Mouse (Mus musculus) hindbrain, postnatal 0 days (tissue): ENCODE results near the gene 4930568D16Rik. TPM values are rescaled to one million over a fixed set of nuclear protein-coding genes. Genes with fewer than 3 reads are reported as not detected.

Experiments used
- ATAC-seq: fragments of 200-750 bp; cut with Nextera tagmentation; 2 replicates; pipeline ENCODE4 v1.8.0; 2017; ENCODE audit warnings: mild to moderate bottlenecking, moderate TSS enrichment, moderate library complexity
- DNase-seq: peaks from one replicate; pipeline ENCODE4 v3.0.0-alpha.2; 2015; ENCODE audit warnings: low spot score
- H3K27ac ChIP-seq: fragments of 300-500 bp; sonication (generic); 2 replicates; pipeline ENCODE4 v1.5.1; 2014; ENCODE audit warnings: mild to moderate bottlenecking
- H3K27me3 ChIP-seq: fragments of 300-500 bp; sonication (generic); 2 replicates; pipeline ENCODE4 v1.6.1; 2014; ENCODE audit warnings: low read length, mixed read lengths; ENCODE audit not compliant: insufficient read depth
- H3K36me3 ChIP-seq: fragments of 300-500 bp; sonication (generic); 2 replicates; pipeline ENCODE4 v1.6.1; 2014; ENCODE audit warnings: low read length, mixed read lengths; ENCODE audit not compliant: insufficient read depth
- H3K4me1 ChIP-seq: fragments of 300-500 bp; sonication (generic); 2 replicates; pipeline ENCODE4 v1.6.1; 2014; ENCODE audit warnings: antibody characterized with exemption, low read length, mixed read lengths; ENCODE audit not compliant: insufficient read depth
- H3K4me2 ChIP-seq: fragments of 300-500 bp; sonication (generic); 2 replicates; pipeline ENCODE4 v1.6.1; 2014; ENCODE audit warnings: low read depth, mild to moderate bottlenecking, low read length, moderate library complexity, mixed read lengths
- H3K4me3 ChIP-seq: fragments of 300-500 bp; sonication (generic); 2 replicates; pipeline ENCODE4 v1.5.1; 2014; ENCODE audit warnings: low read length
- H3K9ac ChIP-seq: fragments of 300-500 bp; sonication (generic); replicated peaks from 2 replicates; pipeline ENCODE4 v1.6.1; 2014; ENCODE audit warnings: mild to moderate bottlenecking, low read length, moderate library complexity, mixed read lengths
- H3K9me3 ChIP-seq: fragments of 300-500 bp; sonication (generic); 2 replicates; pipeline ENCODE4 v1.6.1; 2016; ENCODE audit warnings: low read length, mixed read lengths
- CTCF ChIP-seq: IDR thresholded peaks from 2 replicates; pipeline ENCODE4 v1.5.1; 2016; ENCODE audit warnings: antibody characterized with exemption, control low read depth, low read depth
- WGBS: fragments of 180-500 bp; shearing (Covaris S2); extraction: QIAGEN DNeasy Blood & Tissue Kit; methylation state at CpG from one replicate; pipeline ENCODE4 v1.1.7; 2014; 5-methylcytosine and 5-hydroxymethylcytosine counted together
- polyA plus RNA-seq: library from polyadenylated mRNA; unstranded; fragments of >200 nt; fragmentation: Nextera tagmentation; extraction: Ambion mirVana; gene quantifications from 2 replicates; pipeline ENCODE4 v1.2.1, GENCODE M21; 2015
- total RNA-seq: library from RNA; depleted of rRNA; stranded (reverse); fragments of >200 nt; gene quantifications from 2 replicates; pipeline ENCODE4 v1.2.3, GENCODE M21; 2014; rRNA removed

Gene 4930568D16Rik
- total and polyA plus RNA-seq, 2 experiments from 2014 or later, result not detected

DNA sequence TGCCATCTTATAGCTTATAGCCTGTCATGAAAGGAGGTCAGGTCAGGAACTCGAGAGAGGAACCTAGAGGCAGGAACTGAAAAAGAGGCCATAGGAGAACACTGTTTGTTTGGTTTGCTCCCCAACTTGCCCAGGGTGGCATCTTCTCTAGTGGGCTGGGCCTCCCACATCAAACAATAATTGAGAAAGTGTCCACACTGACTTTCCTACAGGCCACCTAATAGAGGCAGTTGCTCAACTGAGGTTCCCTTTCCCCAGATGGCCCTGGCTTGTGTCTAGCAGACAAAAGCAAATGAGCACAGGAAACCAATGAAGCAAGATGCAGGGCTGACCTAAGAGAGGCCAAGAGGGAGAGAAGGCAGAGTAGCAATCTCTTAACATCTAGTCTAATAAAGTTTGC lies 59.4 kb downstream of the 4930568D16Rik start:
- WGBS, result 63% methylated on average over 1 of the region's 1 CpGs
- no peak for DNase-seq
- no peak overlapping the region for H3K4me3 ChIP-seq
- no peaks in the 10 kb centered on the region for H3K27me3 ChIP-seq
- no peaks in the 10 kb centered on the region for H3K9me3 ChIP-seq
- no peak overlapping the region for H3K4me2 ChIP-seq
- TF ChIP-seq CTCF, result no peak
- no peak overlapping the region for H3K27ac ChIP-seq
- no peak for ATAC-seq
- no peaks in the 10 kb centered on the region for H3K4me1 ChIP-seq
- H3K9ac ChIP-seq, result no peak overlapping the region
- no peaks in the 10 kb centered on the region for H3K36me3 ChIP-seq

Other genes with a start within 250 kb of the 4930568D16Rik start
- gene Rab14, start 166.6 kb downstream of the 4930568D16Rik start, total RNA-seq, result 65.2 and 79.8 TPM in 2 replicates
- gene Rab14, start 166.6 kb downstream of the 4930568D16Rik start, polyA plus RNA-seq, result 495 and 511 TPM in 2 replicates
- 35.4 and 50.1 TPM in 2 replicates for gene Gsn, start 111.3 kb downstream of the 4930568D16Rik start, total RNA-seq
- 33.8 and 39.4 TPM in 2 replicates for gene Gsn, start 111.3 kb downstream of the 4930568D16Rik start, polyA plus RNA-seq
- 33.2 and 35.5 TPM in 2 replicates for gene Stom, start 30.8 kb downstream of the 4930568D16Rik start, total RNA-seq
- 30.8 and 32.1 TPM in 2 replicates for gene Stom, start 30.8 kb downstream of the 4930568D16Rik start, polyA plus RNA-seq
- gene 4930402F06Rik, start 29.4 kb upstream of the 4930568D16Rik start, total RNA-seq, result not detected in 2 replicates
- not detected in 2 replicates for gene 4930402F06Rik, start 29.4 kb upstream of the 4930568D16Rik start, polyA plus RNA-seq
- 3.8 and 11.8 TPM in 2 replicates for gene Ggta1, start 95.5 kb upstream of the 4930568D16Rik start, total RNA-seq
- gene Ggta1, start 95.5 kb upstream of the 4930568D16Rik start, polyA plus RNA-seq, result 3.2 and 4.7 TPM in 2 replicates
- 161 and 163 TPM in 2 replicates for gene Dab2ip, start 190.5 kb upstream of the 4930568D16Rik start, total RNA-seq
- 64.5 and 69.9 TPM in 2 replicates for gene Dab2ip, start 190.5 kb upstream of the 4930568D16Rik start, polyA plus RNA-seq